Mouse (Mus musculus) embryonic stem cell, embryonic (primary cell): ENCODE data around the gene Edc3.

Source experiments
- CTCF ChIA-PET, 4 experiments: fragments of 300-600 bp in 2 of 4; fragments of 350-600 bp in 2 of 4; sonication (Branson Sonifier 250); formaldehyde crosslinking; loops; one replicate each; lab custom pipeline; 2022; ENCODE audit warnings: inconsistent platforms in 2 of 4; lab: Charles Lee
- POLR2A ChIA-PET, 4 experiments: fragments of 300-600 bp in 2 of 4; fragments of 350-600 bp in 2 of 4; sonication (Branson Sonifier 250); formaldehyde crosslinking; loops; one replicate each; lab custom pipeline; 2022; ENCODE audit warnings: antibody characterized with exemption in 4 of 4, inconsistent platforms in 1 of 4; lab: Charles Lee

Edc3 gene

GRCm38 (mm10) chr9:57728312-57728711 is 20.0 kb downstream of the Edc3 start:
- ChIA-PET CTCF (interaction anchor here in 2 of 4 experiments (0.6 to 3.0 kb wide), 3 partner anchors 16 to 256 kb away, joined by 3 to 12 read pairs (median 10); partner anchors contain the start of gene Edc3 (in 1 of the 2)), POLR2A (no interaction called here)

GRCm38 (mm10) chr9:57733606-57734005 is 25.3 kb downstream of the Edc3 start:
- ChIA-PET CTCF (interaction anchor here in 3 of 4 experiments (0.6 to 1.3 kb wide), 5 partner anchors 11 to 1539 kb away, joined by 3 to 7 read pairs (median 3); no protein-coding TSS in a partner anchor), POLR2A (interaction anchor here in 1 of 4 experiments (0.6 to 0.8 kb wide), 2 partner anchors 15 to 982 kb away, joined by 3 read pairs; no protein-coding TSS in a partner anchor)

GRCm38 (mm10) chr9:57739863-57740262 is 31.5 kb downstream of the Edc3 start:
- POLR2A ChIA-PET = interaction anchor here in 1 of 4 experiments (0.7 to 2.2 kb wide), 2 partner anchors 9 to 32 kb away, joined by 3 to 6 read pairs; partner anchors contain the start of gene Edc3
- CTCF ChIA-PET = interaction anchor here in 1 of 4 experiments (0.6 kb wide), 1 partner anchor 636 kb away, joined by 7 read pairs; no protein-coding TSS in a partner anchor

DNA sequence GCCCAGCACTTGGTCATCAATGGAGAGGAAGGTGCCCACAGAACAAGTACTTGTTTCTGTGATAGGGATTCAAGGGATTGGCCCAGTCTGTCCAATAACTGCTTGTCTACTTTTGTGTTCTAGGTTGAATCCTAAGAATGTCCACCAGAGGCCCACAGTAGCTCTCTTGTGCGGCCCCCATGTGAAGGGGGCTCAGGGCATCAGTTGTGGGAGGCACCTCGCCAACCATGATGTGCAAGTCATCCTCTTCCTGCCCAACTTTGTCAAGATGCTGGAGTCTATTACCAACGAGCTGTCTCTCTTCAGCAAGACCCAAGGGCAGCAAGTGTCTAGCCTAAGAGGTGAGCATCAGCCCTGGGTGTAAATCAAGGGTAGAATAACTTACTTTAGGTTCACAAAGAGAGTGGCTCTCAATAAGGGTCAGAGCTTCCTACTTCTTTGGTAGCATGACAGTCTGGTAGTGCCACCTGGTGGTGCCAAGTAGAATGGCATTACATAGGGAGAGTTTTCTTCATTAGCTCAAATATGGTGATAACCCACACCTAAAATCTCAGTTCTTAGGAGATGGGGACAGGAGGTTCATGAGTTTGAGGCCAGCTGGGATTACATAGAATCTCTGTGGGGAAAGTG is 36.2 kb downstream of the Edc3 start:
- POLR2A ChIA-PET = interaction anchor here in 3 of 4 experiments (0.7 to 6.5 kb wide), 23 partner anchors 11 to 793 kb away, joined by 3 to 46 read pairs (median 3); partner anchors contain the start of genes Clk3 (in 1 of the 3), Cox5a (in 1 of the 3), Csk (in 1 of the 3) and Snupn (in 1 of the 3)
- CTCF ChIA-PET = interaction anchor here (0.5 to 4.2 kb wide), 89 partner anchors 8 to 996 kb away, joined by 3 to 46 read pairs (median 4); partner anchors contain the start of genes Arid3b (in 2 of the 4), Cyp1a1 (in 2 of the 4), Edc3 (in 2 of the 4) and Clk3 (in 1 of the 4)

DNA sequence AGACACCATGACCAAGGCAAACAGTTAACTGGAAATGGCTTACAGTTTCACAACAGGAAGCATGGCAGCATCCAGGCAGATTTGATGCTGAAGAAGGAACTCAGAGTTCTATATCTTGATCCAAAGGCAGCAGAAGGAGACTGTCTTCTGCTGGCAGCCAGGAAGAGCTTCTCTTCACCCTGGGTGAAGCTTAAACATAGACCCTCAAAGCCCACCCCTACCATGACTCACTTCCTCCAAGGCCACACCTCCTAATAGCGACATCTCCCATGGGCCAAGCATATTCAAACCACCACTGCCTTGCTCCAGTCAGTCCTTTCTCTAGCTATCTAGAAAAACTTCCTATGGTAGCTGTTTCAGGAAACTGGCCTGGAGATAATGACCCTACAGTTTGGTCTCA is 38.7 kb downstream of the Edc3 start:
- ChIA-PET CTCF (interaction anchor here in 1 of 4 experiments (4.2 kb wide), 1 partner anchor 12 kb away, joined by 36 read pairs; no protein-coding TSS in a partner anchor), POLR2A (interaction anchor here in 1 of 4 experiments (6.5 kb wide), 1 partner anchor 10 kb away, joined by 46 read pairs; no protein-coding TSS in a partner anchor)

- ChIA-PET CTCF (no interaction called here), POLR2A (interaction anchor here in 2 of 4 experiments (0.5 to 6.5 kb wide), 6 partner anchors 9 to 248 kb away, joined by 3 to 46 read pairs (median 4); no protein-coding TSS in a partner anchor)
Observed at GRCm38 (mm10) chr9:57748137-57748536, 39.8 kb downstream of the Edc3 start.

DNA sequence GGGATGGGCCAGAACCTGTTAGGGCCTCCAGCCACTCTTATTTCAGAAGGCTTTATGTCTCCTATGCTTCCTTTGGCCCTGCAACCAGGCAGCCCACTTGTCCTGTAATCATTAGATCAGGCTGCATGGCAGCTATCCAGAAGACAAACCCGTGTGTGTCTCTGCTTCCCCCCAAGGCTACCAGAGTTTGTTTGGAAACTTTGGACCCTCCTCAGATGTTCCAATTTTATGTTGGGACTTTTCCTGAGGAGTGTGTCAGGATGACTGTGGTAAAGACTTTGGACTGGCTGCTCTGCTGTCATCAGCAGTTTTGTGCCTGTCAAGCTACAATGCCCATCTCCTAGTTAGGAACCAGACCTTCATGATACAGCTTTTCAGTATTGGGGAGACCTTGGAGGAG is 40.5 kb downstream of the Edc3 start:
- POLR2A ChIA-PET = interaction anchor here in 3 of 4 experiments (0.8 to 6.5 kb wide), 7 partner anchors 8 to 88 kb away, joined by 3 to 46 read pairs (median 4); no protein-coding TSS in a partner anchor
- CTCF ChIA-PET = interaction anchor here in 2 of 4 experiments (2.0 to 2.2 kb wide), 2 partner anchors 11 kb away, joined by 12 to 14 read pairs; no protein-coding TSS in a partner anchor

GRCm38 (mm10) chr9:57750901-57751300 is 42.6 kb downstream of the Edc3 start:
- ChIA-PET CTCF (interaction anchor here in 2 of 4 experiments (1.7 to 2.2 kb wide), 2 partner anchors 8 to 9 kb away, joined by 7 to 14 read pairs; no protein-coding TSS in a partner anchor), POLR2A (interaction anchor here in 2 of 4 experiments (0.7 to 1.5 kb wide), 5 partner anchors 11 to 506 kb away, joined by 3 to 6 read pairs (median 5); partner anchors contain the start of gene Csk (in 1 of the 2))

- CTCF ChIA-PET = interaction anchor here (0.7 to 3.7 kb wide), 7 partner anchors 13 to 240 kb away, joined by 3 to 36 read pairs (median 6); partner anchors contain the start of gene Csk (in 1 of the 4)
- POLR2A ChIA-PET = interaction anchor here in 3 of 4 experiments (0.8 to 5.8 kb wide), 6 partner anchors 11 to 90 kb away, joined by 3 to 46 read pairs (median 4); no protein-coding TSS in a partner anchor
Observed at GRCm38 (mm10) chr9:57757578-57757977, 49.2 kb downstream of the Edc3 start.

- CTCF ChIA-PET = interaction anchor here (0.6 to 3.7 kb wide), 32 partner anchors 9 to 241 kb away, joined by 3 to 36 read pairs (median 6); partner anchors contain the start of genes Csk (in 2 of the 4), Edc3 (in 1 of the 4) and Ubl7 (in 1 of the 4)
- POLR2A ChIA-PET = interaction anchor here in 3 of 4 experiments (0.6 to 5.8 kb wide), 13 partner anchors 9 to 232 kb away, joined by 3 to 46 read pairs (median 4); partner anchors contain the start of gene Edc3 (in 2 of the 3)
Observed at GRCm38 (mm10) chr9:57758528-57758927, 50.2 kb downstream of the Edc3 start.

DNA sequence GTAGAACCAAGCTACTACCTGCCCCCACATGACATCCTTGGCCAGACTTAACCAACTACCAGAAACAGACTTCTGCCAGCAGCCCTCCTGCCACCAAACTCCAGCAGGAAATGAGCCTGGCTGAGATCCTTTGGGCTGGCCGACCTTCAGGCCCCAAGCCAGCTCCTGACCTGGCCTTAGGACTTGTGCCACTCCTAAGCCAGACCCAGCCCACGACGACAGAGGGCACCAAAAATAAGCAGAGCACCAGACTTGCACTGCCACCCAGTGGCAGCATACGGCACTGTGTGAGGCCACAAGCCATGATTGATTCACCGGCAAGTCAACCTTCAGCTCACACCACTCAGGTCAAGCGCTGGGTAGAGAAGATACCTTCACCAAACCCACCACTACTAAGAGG is 50.9 kb downstream of the Edc3 start:
- ChIA-PET CTCF (interaction anchor here (0.6 to 3.7 kb wide), 76 partner anchors 9 to 445 kb away, joined by 3 to 36 read pairs (median 4); partner anchors contain the start of genes Csk (in 2 of the 4), Arid3b (in 1 of the 4), Cplx3 (in 1 of the 4) and Edc3 (in 1 of the 4)), POLR2A (interaction anchor here (0.5 to 5.8 kb wide), 25 partner anchors 10 to 795 kb away, joined by 3 to 46 read pairs (median 3); partner anchors contain the start of genes Csk (in 2 of the 4), Edc3 (in 2 of the 4), Arid3b (in 1 of the 4) and Cox5a (in 1 of the 4))

- ChIA-PET POLR2A (interaction anchor here in 3 of 4 experiments (1.0 to 2.5 kb wide), 7 partner anchors 11 to 107 kb away, joined by 3 to 11 read pairs (median 4); partner anchors contain the start of genes Csk (in 1 of the 3) and Edc3 (in 1 of the 3)), CTCF (interaction anchor here in 3 of 4 experiments (0.9 to 3.7 kb wide), 15 partner anchors 11 to 238 kb away, joined by 3 to 36 read pairs (median 12); partner anchors contain the start of gene Csk (in 1 of the 3))
Observed at GRCm38 (mm10) chr9:57760416-57761146, 52.2 kb downstream of the Edc3 start.

GRCm38 (mm10) chr9:57761563-57762551 is 53.5 kb downstream of the Edc3 start:
- CTCF ChIA-PET = interaction anchor here in 3 of 4 experiments (0.5 to 1.6 kb wide), 11 partner anchors 12 to 575 kb away, joined by 3 to 8 read pairs (median 3); partner anchors contain the start of gene Edc3 (in 1 of the 3)
- POLR2A ChIA-PET = interaction anchor here in 2 of 4 experiments (0.6 to 2.5 kb wide), 10 partner anchors 10 to 1823 kb away, joined by 3 to 11 read pairs (median 3); partner anchors contain the start of gene Ubl7 (in 1 of the 2)

DNA sequence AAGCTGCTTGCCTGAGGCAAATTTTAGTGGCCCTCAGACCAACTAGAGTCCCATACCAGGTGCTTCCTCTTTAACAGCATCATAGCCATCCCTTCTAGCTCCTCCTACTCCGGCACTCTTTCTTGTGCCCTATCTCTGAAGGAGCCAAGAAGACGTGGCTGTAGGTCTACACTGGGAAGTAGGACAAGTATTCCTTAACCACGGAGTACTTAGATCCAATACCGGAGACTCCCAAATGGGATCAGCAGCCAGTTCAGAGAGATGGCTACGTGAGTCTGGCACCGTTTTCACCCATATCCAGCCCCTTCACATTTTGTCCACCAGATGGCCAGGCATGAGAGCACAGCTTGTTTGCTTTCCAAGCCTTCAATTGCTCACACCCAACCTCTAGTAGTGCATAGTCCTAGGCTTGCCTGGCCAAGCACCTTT is 54.2 kb downstream of the Edc3 start:
- CTCF ChIA-PET = interaction anchor here in 3 of 4 experiments (0.6 to 1.6 kb wide), 9 partner anchors 11 to 236 kb away, joined by 3 to 8 read pairs (median 3); no protein-coding TSS in a partner anchor
- POLR2A ChIA-PET = interaction anchor here in 2 of 4 experiments (0.6 to 2.5 kb wide), 7 partner anchors 11 to 1822 kb away, joined by 3 to 11 read pairs (median 3); partner anchors contain the start of gene Ubl7 (in 1 of the 2)
